Mouse (Mus musculus) urinary bladder, postnatal 4 days (tissue): ENCODE data around the gene Gpx2.
A peak's percentile ranks its signal among the peaks of the same experiment; 100 is the strongest.

Experiments used
- DNase-seq, 2 experiments: peaks; one replicate each; pipeline ENCODE4 v3.0.0; 2021 to 2022; ENCODE audit warnings: low spot score in 2 of 2

Gpx2 gene

GRCm38 (mm10) chr12:76795350-76795749 lies at the start of gene Gpx2:
Gpx2 (minus strand) TSS chr12:76795554.
- no peak for DNase-seq

DNA sequence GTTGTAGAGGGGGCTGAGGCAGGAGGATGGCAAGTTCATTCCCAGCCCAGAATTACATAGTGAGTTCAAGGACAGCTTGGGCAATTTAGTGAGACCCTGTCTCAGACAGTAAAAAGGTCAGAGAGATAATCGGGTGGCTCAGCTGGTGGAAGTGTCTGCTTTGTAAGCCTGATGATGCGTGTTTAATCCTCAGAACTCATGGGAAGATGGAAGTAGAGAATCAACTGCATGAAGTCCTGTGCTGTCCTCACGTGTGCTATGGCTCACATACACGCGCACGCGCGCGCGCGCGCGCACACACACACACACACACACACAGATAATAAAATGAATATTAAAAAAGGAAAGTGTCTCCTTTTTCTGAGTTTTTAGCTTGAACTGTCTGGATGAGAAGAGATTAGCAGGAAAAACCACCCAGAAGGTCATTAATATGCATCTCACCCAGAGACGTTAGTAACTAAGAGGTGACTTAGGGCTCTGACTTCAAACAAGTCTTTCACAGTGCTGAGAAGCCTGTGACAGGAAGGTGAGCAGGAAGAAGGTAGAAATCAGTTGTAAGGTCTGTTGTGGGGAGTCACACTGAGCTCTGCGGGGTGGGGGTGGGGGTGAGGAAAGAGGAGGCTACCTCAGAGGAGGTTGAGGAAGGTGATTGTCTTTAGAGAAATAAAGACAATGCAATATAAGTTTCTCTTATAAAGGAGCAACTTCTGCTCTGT lies 49.1 kb upstream of the Gpx2 start:
- no peak for DNase-seq

DNA sequence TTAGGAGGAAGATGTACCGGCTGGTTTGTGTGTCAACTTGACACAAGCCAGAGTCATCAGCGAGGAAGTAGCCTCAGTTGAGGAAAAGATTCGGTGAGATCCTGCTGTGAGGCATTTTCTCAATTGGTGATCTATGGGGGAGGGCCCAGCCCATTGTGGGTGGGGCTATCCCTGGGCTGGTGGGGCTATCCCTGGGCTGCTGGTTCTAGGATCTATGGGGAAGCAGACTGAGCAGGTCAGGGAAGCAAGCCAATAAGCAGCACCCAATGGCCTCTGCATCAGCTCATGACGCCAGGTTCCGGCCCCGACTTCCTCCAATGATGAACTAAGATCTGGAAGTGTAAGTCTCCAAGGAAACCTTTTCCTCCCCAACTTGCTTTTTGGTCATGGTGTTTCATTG lies 44.7 kb upstream of the Gpx2 start:
- DNase-seq = no peak

DNA sequence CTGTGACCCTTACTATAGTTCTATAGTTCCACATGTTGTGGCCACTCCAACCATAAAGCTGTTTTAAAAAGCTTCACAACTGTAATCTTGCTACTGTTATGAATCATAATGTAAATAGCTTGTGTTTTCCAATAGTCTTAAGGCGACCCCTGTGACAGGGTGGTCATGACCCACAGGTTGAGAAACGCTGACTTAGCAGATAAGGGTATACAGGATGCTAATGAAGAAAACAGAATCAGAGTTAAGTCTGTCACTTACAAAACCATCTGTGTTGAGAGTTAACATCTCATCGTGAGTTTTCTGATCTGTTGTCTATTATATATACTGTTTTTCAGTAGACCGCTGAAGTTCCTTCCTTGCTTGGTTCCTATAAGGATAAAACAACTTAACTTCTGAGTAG lies 43.9 kb upstream of the Gpx2 start:
- DNase-seq = no peak

GRCm38 (mm10) chr12:76837844-76838650 lies 42.7 kb upstream of the Gpx2 start:
- DNase-seq = no peak

DNA sequence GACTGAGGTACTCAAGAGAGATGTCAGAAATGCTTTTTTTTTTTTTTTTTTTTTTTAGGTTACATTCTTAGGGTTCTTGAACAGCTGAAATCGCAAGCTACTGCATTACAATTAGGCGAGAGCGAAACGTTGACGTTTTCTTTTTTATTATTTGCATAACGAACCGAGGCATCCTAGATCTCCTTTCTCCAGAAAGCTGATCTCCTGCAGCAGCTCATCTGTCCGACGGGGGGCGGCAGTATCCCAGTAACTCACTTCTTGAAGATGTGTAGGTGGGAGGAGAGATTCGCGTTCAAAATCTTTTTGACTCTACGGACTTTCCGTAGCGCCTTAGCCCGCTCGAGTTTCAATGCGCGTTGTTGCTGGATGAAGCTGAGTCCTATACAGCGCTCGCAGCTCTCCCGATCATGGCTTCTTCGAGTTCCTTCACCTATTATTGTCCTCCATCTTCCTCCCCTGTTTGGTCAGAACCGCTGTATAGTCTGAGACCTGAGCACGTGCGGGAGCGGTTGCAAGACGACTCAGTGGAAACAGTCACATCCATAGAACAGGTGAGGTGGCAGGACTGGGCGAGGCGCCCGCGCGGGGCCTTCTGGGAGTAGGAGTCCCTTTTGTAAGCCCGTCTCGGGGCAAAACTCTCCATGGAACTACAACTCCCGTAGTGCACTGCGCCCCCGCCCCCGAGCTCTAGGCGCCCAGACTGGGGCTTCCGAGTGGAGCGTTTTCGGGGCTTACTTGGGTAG lies 41.9 kb upstream of the Gpx2 start:
- DNase-seq = peak; percentile 96

DNA sequence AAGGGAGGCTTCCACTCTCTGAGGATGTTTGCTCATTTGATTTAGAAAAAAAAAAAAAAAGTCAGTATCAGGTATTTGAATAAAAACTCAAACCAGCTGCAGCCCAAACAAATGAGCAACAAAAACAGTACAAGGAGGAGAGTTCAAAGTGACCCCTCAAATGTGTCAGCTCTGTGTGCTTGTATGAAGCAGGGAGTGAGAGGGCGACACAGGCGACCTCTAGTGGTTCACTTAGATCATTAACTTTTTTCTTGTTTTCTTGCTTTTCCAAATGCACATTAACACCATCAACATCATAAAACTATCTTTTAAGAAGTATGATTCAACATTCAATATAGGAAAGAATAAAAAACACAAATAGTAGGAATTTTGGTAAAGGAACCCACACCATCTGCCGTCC lies 37.4 kb upstream of the Gpx2 start:
- DNase-seq = no peak

DNA sequence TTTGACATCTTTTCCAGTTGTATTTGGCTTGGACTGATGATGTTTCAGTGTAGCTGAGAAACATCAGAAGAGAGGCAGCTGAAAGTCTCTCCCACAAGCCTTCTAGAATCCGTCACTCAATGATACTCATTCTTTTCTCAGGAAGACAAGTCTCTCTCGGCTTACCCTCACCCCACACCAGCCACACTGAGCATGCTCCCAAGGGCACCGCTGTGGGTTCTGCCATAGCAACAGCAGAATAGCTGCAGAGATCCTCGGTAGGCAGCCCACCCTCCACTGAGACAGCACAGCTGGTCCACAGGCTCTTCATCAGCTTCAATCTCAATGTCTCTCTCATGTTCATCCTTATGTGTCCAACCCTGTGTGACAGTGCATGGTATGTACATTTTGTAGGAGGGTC lies 29.9 kb upstream of the Gpx2 start:
- DNase-seq = no peak

DNA sequence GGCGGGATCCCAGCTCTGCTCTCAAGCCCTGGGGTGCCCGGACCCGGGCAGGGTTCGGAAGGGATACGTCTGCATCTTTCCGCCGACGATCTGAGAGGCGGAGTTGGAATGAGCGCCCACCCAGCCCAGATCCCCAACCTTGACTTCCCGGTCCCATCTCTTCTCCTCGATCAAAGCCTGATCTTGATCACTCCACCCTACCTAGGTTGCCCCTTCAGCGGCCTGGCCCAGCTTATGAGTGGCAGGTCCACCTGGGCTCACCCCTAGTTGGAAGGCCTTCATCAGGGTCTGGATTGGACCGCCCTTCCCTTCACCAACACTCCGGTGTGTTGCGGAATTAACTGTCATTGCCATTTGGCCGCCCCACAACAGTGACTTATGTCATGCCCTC lies 27.3 kb upstream of the Gpx2 start, which contains the start of gene Rab15:
TSS of gene Rab15 (minus strand) at position 258 of the 391 bp plus-strand sequence.
- no peak for DNase-seq

DNA sequence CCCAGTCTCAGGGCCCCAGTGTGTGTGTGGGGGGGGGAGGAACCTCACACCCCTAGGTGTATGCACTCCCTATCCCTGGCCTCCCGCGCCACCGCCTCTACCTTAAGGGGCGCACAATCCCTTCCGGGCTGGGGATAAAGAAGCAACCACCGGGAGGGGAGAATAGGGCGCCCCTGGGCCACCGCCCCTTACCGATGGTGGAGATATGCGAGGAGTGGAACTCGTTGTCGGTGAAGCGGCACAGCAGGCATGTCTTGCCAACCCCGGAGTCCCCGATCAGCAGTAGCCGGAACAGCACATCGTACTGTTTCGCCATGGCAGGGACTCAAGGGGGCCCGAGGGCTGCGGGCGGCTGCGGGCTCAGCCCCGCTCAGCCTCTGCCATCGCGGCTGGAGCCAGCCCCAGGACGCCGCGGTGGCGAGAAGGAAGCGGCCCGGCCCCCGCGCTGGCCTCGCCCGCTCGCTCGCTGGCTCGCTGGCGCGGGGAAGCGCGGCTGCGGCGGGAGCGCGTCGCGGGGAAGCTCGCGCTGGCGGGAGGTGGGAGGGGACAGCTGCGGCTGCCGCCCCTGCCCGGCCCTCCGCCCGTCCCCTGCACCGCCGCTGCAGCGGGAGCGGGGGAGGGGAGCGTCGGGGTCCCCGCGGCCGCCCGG lies 26.8 kb upstream of the Gpx2 start:
- peak in 1 of 2 experiments; percentile 32 for DNase-seq

DNA sequence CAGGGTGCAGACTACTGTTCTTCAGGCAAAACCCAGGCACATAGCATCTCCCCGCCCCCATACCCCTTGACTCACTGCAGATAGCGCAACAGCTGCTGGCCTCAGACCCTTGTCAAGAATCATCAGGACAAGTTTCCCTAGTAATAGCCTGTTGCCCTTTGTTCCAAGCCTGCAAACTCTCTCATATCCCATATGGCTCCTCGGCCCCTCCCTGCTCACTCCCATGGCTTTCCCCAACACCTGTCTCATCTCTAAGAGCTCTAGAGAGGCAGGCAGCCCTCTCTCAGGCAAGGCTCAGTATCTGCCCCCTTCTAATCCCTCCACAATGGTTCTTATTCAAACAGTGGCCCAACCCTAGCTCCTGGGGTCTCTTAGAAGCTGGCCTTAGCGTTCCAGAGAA lies 25.3 kb upstream of the Gpx2 start:
- DNase-seq = no peak

DNA sequence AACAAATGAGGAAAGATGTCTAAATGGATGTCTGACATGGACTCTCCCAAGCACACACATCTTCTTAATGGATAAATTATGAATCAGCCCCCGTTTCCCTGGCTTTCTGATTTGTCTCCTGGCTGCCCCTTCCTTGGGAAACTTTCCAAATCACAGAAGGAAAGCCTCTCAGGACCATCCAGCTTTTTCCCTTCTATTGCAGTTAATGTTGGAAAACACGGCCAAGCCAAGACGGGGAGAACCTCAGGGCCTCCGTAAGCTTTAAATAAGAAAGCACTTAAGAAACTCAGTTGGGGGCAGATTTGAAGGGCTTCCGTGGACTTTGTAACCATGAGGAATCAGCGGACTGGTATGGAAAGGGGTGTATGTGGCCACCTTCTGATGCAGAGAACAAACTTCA lies 24.5 kb upstream of the Gpx2 start:
- no peak for DNase-seq

DNA sequence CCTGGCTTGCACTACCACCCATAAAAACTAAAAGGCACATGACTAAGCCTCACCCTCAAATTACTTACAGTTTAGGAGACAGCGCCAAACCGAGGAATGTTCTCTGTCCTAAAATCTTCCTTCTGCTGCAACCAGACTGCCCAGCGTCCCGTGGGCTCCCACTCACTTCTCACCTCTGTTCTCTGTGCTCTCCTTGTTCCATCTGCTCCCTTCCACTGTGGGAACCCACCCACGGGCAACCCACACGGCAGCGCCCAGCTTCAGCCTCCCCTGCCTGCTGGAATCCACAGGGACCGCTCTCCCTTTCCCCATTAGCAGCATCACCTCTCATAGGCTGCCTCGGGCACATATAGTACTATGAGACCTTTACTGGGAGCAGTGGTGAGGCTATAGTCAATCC lies 23.6 kb upstream of the Gpx2 start:
- DNase-seq = no peak

GRCm38 (mm10) chr12:76818120-76818519 lies 22.8 kb upstream of the Gpx2 start:
- peak in 1 of 2 experiments; percentile 27 for DNase-seq

DNA sequence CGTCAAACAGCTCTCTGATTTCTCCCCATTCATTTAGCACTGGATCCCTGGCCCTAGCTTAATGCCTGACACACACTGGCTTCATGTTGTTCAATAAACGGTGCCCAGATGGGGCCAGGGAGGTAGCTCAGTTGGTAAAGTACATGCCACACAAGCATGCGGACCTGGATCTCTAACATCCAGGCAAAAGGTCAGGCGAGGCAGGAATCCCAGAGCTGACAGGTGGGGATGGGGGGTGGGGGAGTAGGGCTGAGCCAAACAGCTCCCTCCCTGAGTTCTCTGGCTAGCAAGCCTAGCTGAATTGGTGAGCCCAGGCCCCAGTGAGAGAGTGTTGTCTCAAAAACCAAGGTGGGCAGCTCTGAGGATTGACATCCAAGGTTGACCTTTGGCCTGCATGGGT lies 21.8 kb upstream of the Gpx2 start:
- no peak for DNase-seq

DNA sequence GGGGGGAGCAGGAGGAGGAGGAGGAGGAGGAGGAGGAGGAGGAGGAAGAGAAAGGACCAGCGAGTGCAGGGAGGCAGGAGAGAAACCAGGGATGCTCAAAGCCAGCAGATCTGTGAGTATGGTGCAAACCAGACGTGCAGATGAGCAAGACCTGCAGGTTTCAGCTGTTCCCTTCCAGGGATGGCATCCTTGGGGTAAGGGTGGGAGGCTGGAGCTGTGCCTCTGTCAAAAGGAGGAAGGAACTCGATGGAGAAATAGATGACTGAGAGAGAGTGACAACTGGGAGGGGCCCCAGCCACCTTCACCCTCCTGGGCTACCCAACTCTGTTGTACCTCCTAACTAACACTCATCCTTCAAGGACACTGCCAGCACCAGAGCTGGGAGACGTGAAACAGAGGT lies 21.4 kb upstream of the Gpx2 start:
- DNase-seq = no peak

- no peak for DNase-seq
Observed at GRCm38 (mm10) chr12:76814120-76814519, 18.8 kb upstream of the Gpx2 start.

DNA sequence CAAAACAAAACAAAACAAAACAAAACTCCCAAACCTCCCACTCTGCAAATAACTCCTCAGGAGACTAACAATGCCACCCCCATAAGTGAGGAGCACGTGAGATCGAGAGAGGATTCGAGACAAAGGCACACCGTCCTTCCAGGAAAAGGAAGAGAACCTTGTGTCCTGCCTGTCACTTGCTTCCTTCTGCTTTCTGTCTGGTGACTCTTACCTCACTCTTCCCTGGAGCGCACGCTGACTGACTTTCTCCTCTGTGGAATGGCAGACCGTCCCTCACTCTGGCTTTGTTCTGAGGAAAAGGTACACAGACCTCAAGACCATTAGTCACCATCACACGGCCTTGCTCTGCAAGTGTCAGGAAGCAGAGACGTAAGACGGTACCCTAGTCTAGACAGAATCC lies 18.2 kb upstream of the Gpx2 start:
- DNase-seq = no peak

DNA sequence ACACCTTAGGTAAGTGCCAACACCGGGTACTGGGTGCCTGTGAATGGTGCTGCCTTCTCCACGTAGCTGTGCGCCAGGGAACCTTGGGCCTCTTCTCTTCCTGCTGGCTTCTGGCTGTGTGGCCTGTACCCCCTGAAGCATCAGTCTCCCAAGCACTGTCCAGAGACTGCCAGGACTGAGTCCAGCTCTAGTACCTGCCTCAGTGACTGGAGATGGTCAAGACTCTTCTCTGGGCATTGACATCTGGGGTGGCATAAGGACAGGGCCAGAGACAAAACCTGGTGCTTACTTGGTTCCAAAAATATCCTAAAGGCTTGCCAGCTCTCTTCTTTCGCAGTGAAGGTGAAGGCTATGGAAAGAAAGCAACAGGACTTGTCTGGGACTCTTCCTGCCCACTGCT lies 15.7 kb upstream of the Gpx2 start:
- DNase-seq = no peak

GRCm38 (mm10) chr12:76810491-76810890 lies 15.1 kb upstream of the Gpx2 start:
- no peak for DNase-seq

GRCm38 (mm10) chr12:76807796-76808195 lies 12.4 kb upstream of the Gpx2 start:
- DNase-seq = no peak
